Mouse (Mus musculus): ENCODE results near the gene Zfp710. TPM values are rescaled to one million over a fixed set of nuclear protein-coding genes. Genes with fewer than 3 reads are reported as not detected.

The Zfp710 gene
- polyA plus RNA-seq, 1 experiment from 2014 or later: 15.3 TPM

GRCm38 (mm10) chr7:80014826-80015755 is 9.5 kb upstream of the Zfp710 start:
- no peaks in the 10 kb centered on the region for H3K4me1 ChIP-seq (replicated peaks; ENCODE audit: insufficient read depth, low read length)
- no peaks in the 10 kb centered on the region for H3K9me3 ChIP-seq (replicated peaks; ENCODE audit: low read length)
- no peaks in the 10 kb centered on the region for H3K36me3 ChIP-seq (ENCODE audit: insufficient read depth, low read length)
- no peak for ATAC-seq (replicated peaks; ENCODE audit: low FRiP score, low read depth)
- no peaks in the 10 kb centered on the region for H3K27me3 ChIP-seq (ENCODE audit: insufficient read depth, low read length)
- H3K27ac ChIP-seq: no peak overlapping the region
- TF ChIP-seq CTCF (IDR thresholded peaks at IDR 0.05; ENCODE audit: low read depth): no peak
- no peak overlapping the region for H3K4me2 ChIP-seq (ENCODE audit: low read length)
- 89% methylated on average over 21 of the region's 21 CpGs for WGBS
- no peak for DNase-seq (ENCODE audit: low spot score)
- H3K4me3 ChIP-seq (replicated peaks; ENCODE audit: low read depth, low read length): no peak overlapping the region
- H3K9ac ChIP-seq (ENCODE audit: low read depth, low read length): no peak overlapping the region

- no peak overlapping the region for H3K27ac ChIP-seq
- no peak for ATAC-seq (replicated peaks; ENCODE audit: low FRiP score, low read depth)
- WGBS: 71% methylated on average over 16 of the region's 17 CpGs
These were observed 5.8 kb upstream of the Zfp710 start for GRCm38 (mm10) chr7:80018506-80019452.

GRCm38 (mm10) chr7:80023621-80024435 is 786 bp upstream of the Zfp710 start:
- no peak overlapping the region for H3K4me3 ChIP-seq (replicated peaks; ENCODE audit: low read depth, low read length)
- no peak overlapping the region for H3K9ac ChIP-seq (ENCODE audit: low read depth, low read length)
- WGBS: 70% methylated on average over 5 of the region's 5 CpGs
- H3K4me1 ChIP-seq (replicated peaks; ENCODE audit: insufficient read depth, low read length): 0 out of 2 replicates have a peak, but pooled peaks cover 4% of the 10 kb centered on the region
- peak; percentile 60 for TF ChIP-seq CTCF (IDR thresholded peaks at IDR 0.05; ENCODE audit: low read depth)
- ATAC-seq (replicated peaks; ENCODE audit: low FRiP score, low read depth) (no peak), DNase-seq (ENCODE audit: low spot score) (peak; percentile 79)
- H3K4me2 ChIP-seq (ENCODE audit: low read length): peak overlapping the region; percentile 89
- no peaks in the 10 kb centered on the region for H3K27me3 ChIP-seq (ENCODE audit: insufficient read depth, low read length)
- peak overlapping the region; percentile 98 for H3K27ac ChIP-seq
- no peaks in the 10 kb centered on the region for H3K9me3 ChIP-seq (replicated peaks; ENCODE audit: low read length)
- H3K36me3 ChIP-seq (ENCODE audit: insufficient read depth, low read length): no peaks in the 10 kb centered on the region

More at GRCm38 (mm10) chr7:80018506-80019452, 5.8 kb upstream of the Zfp710 start:
- Histone ChIP-seq H3K36me3 (ENCODE audit: insufficient read depth, low read length) (no peaks in the 10 kb centered on the region), H3K4me1 (replicated peaks; ENCODE audit: insufficient read depth, low read length) (no peaks in the 10 kb centered on the region), H3K4me3 (replicated peaks; ENCODE audit: low read depth, low read length) (no peak overlapping the region), H3K27me3 (ENCODE audit: insufficient read depth, low read length) (no peaks in the 10 kb centered on the region), H3K9me3 (replicated peaks; ENCODE audit: low read length) (no peaks in the 10 kb centered on the region), H3K4me2 (ENCODE audit: low read length) (no peak overlapping the region), H3K9ac (ENCODE audit: low read depth, low read length) (no peak overlapping the region)
- no peak for DNase-seq (ENCODE audit: low spot score)
- TF ChIP-seq CTCF (IDR thresholded peaks at IDR 0.05; ENCODE audit: low read depth): no peak

GRCm38 (mm10) chr7:80025391-80026117 is 940 bp downstream of the Zfp710 start:
- H3K9ac ChIP-seq (ENCODE audit: low read depth, low read length): peak overlapping the region; percentile 98
- peak overlapping the region; percentile 89 for H3K4me2 ChIP-seq (ENCODE audit: low read length)
- H3K9me3 ChIP-seq (replicated peaks; ENCODE audit: low read length): no peaks in the 10 kb centered on the region
- H3K4me3 ChIP-seq (replicated peaks; ENCODE audit: low read depth, low read length): peak overlapping the region; percentile 92
- H3K27me3 ChIP-seq (ENCODE audit: insufficient read depth, low read length): no peaks in the 10 kb centered on the region
- TF ChIP-seq CTCF (IDR thresholded peaks at IDR 0.05; ENCODE audit: low read depth): no peak
- 1% methylated on average over 28 of the region's 28 CpGs for WGBS
- peak overlapping the region; percentile 98 for H3K27ac ChIP-seq
- DNase-seq (ENCODE audit: low spot score): peak; percentile 55
- H3K4me1 ChIP-seq (replicated peaks; ENCODE audit: insufficient read depth, low read length): 0 out of 2 replicates have a peak, but pooled peaks cover 8% of the 10 kb centered on the region
- H3K36me3 ChIP-seq (ENCODE audit: insufficient read depth, low read length): no peaks in the 10 kb centered on the region
- ATAC-seq (replicated peaks; ENCODE audit: low FRiP score, low read depth): no peak; the same call in 1 of the 2 replicates
